Mouse (Mus musculus) MEL (cell line): Measurements from ENCODE around the gene Nkpd1. TPM values are rescaled to one million over a fixed set of nuclear protein-coding genes. Genes with fewer than 3 reads are reported as not detected.
A peak's percentile ranks its signal among the peaks of the same experiment; 100 is the strongest.

Experiments used
- DNase-seq: peaks from one replicate; pipeline ENCODE4 v3.0.0; 2011; ENCODE audit warnings: low read depth, low spot score
- H3K27ac ChIP-seq: 2 replicates; pipeline ENCODE4 v1.5.1; 2012; ENCODE audit warnings: low read depth, mild to moderate bottlenecking, control low read depth, low read length, moderate library complexity; ENCODE audit not compliant: control insufficient read depth
- H3K27me3 ChIP-seq, 2 experiments: fragments of 150-350 bp in 1 of 2; sonication (generic) in 1 of 2; 2 replicates each; pipeline ENCODE4 v1.6.1; 2012; ENCODE audit warnings: low read length in 2 of 2, mild to moderate bottlenecking in 2 of 2, improper control_type of control experiment in 1 of 2, moderate library complexity in 1 of 2; ENCODE audit not compliant: insufficient read depth in 2 of 2, control insufficient read depth in 1 of 2
- H3K36me3 ChIP-seq, 2 experiments: 2 replicates each; pipeline ENCODE4 v1.6.1; 2012 to 2014; ENCODE audit warnings: low read length in 2 of 2, improper control_type of control experiment in 1 of 2, inconsistent platforms in 1 of 2, mild to moderate bottlenecking in 1 of 2; ENCODE audit not compliant: insufficient read depth in 2 of 2, control insufficient read depth in 1 of 2
- H3K4me1 ChIP-seq, 2 experiments: fragments of 150-350 bp in 1 of 2; sonication (generic) in 1 of 2; 2 replicates each; pipeline ENCODE4 v1.6.1; 2012; ENCODE audit warnings: low read length in 2 of 2, improper control_type of control experiment in 1 of 2, mild to moderate bottlenecking in 1 of 2; ENCODE audit not compliant: insufficient read depth in 2 of 2, control insufficient read depth in 1 of 2
- H3K4me3 ChIP-seq, 2 experiments: fragments of 150-350 bp in 1 of 2; sonication (generic) in 1 of 2; 2 replicates each; pipeline ENCODE4 v1.5.1; 2012; ENCODE audit warnings: low read depth in 2 of 2, low read length in 2 of 2, mild to moderate bottlenecking in 2 of 2, moderate library complexity in 2 of 2, control low read depth in 1 of 2, improper control_type of control experiment in 1 of 2; ENCODE audit not compliant: control insufficient read depth in 1 of 2, insufficient read depth in 1 of 2
- H3K79me2 ChIP-seq: 2 replicates; pipeline ENCODE4 v1.6.1; 2012; ENCODE audit warnings: mild to moderate bottlenecking, low read length, moderate library complexity; ENCODE audit not compliant: control insufficient read depth, poor library complexity, insufficient read depth
- H3K9ac ChIP-seq: 2 replicates; pipeline ENCODE4 v1.6.1; 2012; ENCODE audit warnings: low read depth, mild to moderate bottlenecking, control low read depth, low read length, moderate library complexity; ENCODE audit not compliant: control insufficient read depth, poor library complexity, severe bottlenecking
- H3K9me3 ChIP-seq: fragments of 150-350 bp; sonication (generic); replicated peaks from 2 replicates; pipeline ENCODE4 v1.6.1; 2012; ENCODE audit warnings: mild to moderate bottlenecking, low read length, improper control_type of control experiment, moderate library complexity; ENCODE audit not compliant: insufficient read depth
- BHLHE40 ChIP-seq: IDR thresholded peaks from 2 replicates; pipeline ENCODE4 v1.6.1; 2012; ENCODE audit warnings: low read depth, mild to moderate bottlenecking, inconsistent platforms, low read length, improper control_type of control experiment, borderline replicate concordance
- CHD2 ChIP-seq: IDR thresholded peaks from 2 replicates; pipeline ENCODE4 v1.6.1; 2011; ENCODE audit warnings: low read length, improper control_type of control experiment
- CTCF ChIP-seq, 3 experiments: IDR thresholded peaks in 2 of 3; conservative IDR thresholded peaks in 1 of 3; 2 replicates each; pipeline ENCODE4 v1.5.1; 2011 to 2012; ENCODE audit warnings: low read length in 3 of 3, low read depth in 2 of 3, mild to moderate bottlenecking in 2 of 3, improper control_type of control experiment in 1 of 3, inconsistent platforms in 1 of 3, mixed read lengths in 1 of 3, moderate library complexity in 1 of 3; ENCODE audit not compliant: control insufficient read depth in 1 of 3, insufficient read depth in 1 of 3, poor library complexity in 1 of 3, severe bottlenecking in 1 of 3
- ETS1 ChIP-seq: IDR thresholded peaks from 2 replicates; pipeline ENCODE4 v1.6.1; 2012; ENCODE audit warnings: low read depth, mild to moderate bottlenecking, inconsistent platforms, low read length, improper control_type of control experiment, moderate library complexity
- GABPA ChIP-seq: IDR thresholded peaks from 2 replicates; pipeline ENCODE4 v1.6.1; 2012; ENCODE audit warnings: low read depth, mild to moderate bottlenecking, inconsistent platforms, low read length, improper control_type of control experiment, moderate library complexity
- HCFC1 ChIP-seq: IDR thresholded peaks from 2 replicates; pipeline ENCODE4 v1.6.1; 2012; ENCODE audit warnings: low read depth, mild to moderate bottlenecking, inconsistent platforms, low read length, improper control_type of control experiment, moderate library complexity
- KAT2A ChIP-seq: conservative IDR thresholded peaks from 2 replicates; pipeline ENCODE4 v1.6.1; 2012; ENCODE audit warnings: low read depth, low read length, improper control_type of control experiment, inconsistent platforms
- MAX ChIP-seq: IDR thresholded peaks from 2 replicates; pipeline ENCODE4 v1.6.1; 2011; ENCODE audit warnings: low read length, improper control_type of control experiment
- MAZ ChIP-seq: IDR thresholded peaks from 2 replicates; pipeline ENCODE4 v1.6.1; 2012; ENCODE audit warnings: low read depth, mild to moderate bottlenecking, inconsistent platforms, low read length, improper control_type of control experiment
- MXI1 ChIP-seq: IDR thresholded peaks from 2 replicates; pipeline ENCODE4 v1.6.1; 2011; ENCODE audit warnings: mild to moderate bottlenecking, low read depth, low read length, improper control_type of control experiment
- MYB ChIP-seq: IDR thresholded peaks from 2 replicates; pipeline ENCODE4 v1.6.1; 2011; ENCODE audit warnings: mild to moderate bottlenecking, low read depth, low read length, improper control_type of control experiment
- MYC ChIP-seq: IDR thresholded peaks from 2 replicates; pipeline ENCODE4 v1.6.1; 2011; ENCODE audit warnings: low read depth, mild to moderate bottlenecking, low read length, improper control_type of control experiment, moderate library complexity
- NELFE ChIP-seq: IDR thresholded peaks from 2 replicates; pipeline ENCODE4 v1.6.1; 2011; ENCODE audit warnings: low read depth, low read length, improper control_type of control experiment
- POLR2AphosphoS5 ChIP-seq: IDR thresholded peaks from 2 replicates; pipeline ENCODE4 v1.6.1; 2012; ENCODE audit warnings: low read depth, borderline replicate concordance, mild to moderate bottlenecking, inconsistent platforms, low read length, moderate library complexity, mixed read lengths
- RAD21 ChIP-seq: IDR thresholded peaks from 2 replicates; pipeline ENCODE4 v1.6.1; 2011; ENCODE audit warnings: mild to moderate bottlenecking, low read depth, low read length, improper control_type of control experiment
- SMC3 ChIP-seq: IDR thresholded peaks from 2 replicates; pipeline ENCODE4 v1.6.1; 2011; ENCODE audit warnings: low read depth, low read length, improper control_type of control experiment
- TCF12 ChIP-seq: IDR thresholded peaks from 2 replicates; pipeline ENCODE4 v1.6.1; 2014; ENCODE audit warnings: low read depth, mild to moderate bottlenecking, inconsistent platforms, low read length, improper control_type of control experiment, moderate library complexity
- UBTF ChIP-seq: IDR thresholded peaks from 2 replicates; pipeline ENCODE4 v1.6.1; 2012; ENCODE audit warnings: low read depth, mild to moderate bottlenecking, inconsistent platforms, low read length, improper control_type of control experiment, moderate library complexity, borderline replicate concordance; ENCODE audit not compliant: insufficient read depth
- USF2 ChIP-seq, 2 experiments: IDR thresholded peaks; 2 replicates each; pipeline ENCODE4 v1.6.1; 2011 to 2012; ENCODE audit warnings: improper control_type of control experiment in 2 of 2, low read length in 2 of 2, borderline replicate concordance in 1 of 2, inconsistent platforms in 1 of 2, low read depth in 1 of 2, mild to moderate bottlenecking in 1 of 2; ENCODE audit not compliant: insufficient read depth in 1 of 2
- ZC3H11A ChIP-seq: IDR thresholded peaks from 2 replicates; pipeline ENCODE4 v1.6.1; 2012; ENCODE audit warnings: low read depth, mild to moderate bottlenecking, inconsistent platforms, low read length, improper control_type of control experiment
- ZMIZ1 ChIP-seq: IDR thresholded peaks from 2 replicates; pipeline ENCODE4 v1.6.1; 2012; ENCODE audit warnings: low read depth, mild to moderate bottlenecking, inconsistent platforms, low read length, improper control_type of control experiment, moderate library complexity
- ZNF384 ChIP-seq: IDR thresholded peaks from 2 replicates; pipeline ENCODE4 v1.6.1; 2012; ENCODE audit warnings: low read depth, mild to moderate bottlenecking, inconsistent platforms, low read length, improper control_type of control experiment
- polyA plus RNA-seq, 2 experiments: library from polyadenylated mRNA; stranded (reverse) in 1 of 2; unstranded in 1 of 2; fragments of >175 nt in 1 of 2; fragments of >200 nt in 1 of 2; gene quantifications; 2 replicates each; pipeline versions ENCODE4 v1.2.1 to v1.2.4; 2012; ENCODE audit warnings: low replicate concordance in 2 of 2, low read depth in 1 of 2; ENCODE audit not compliant: insufficient read length in 2 of 2, insufficient read depth in 1 of 2, missing spikeins in 1 of 2
- total RNA-seq: library from RNA; depleted of rRNA; stranded (reverse); fragments of 300-350 nt; gene quantifications from 2 replicates; pipeline ENCODE4 v1.2.3, GENCODE M21; 2012; rRNA removed

Gene Nkpd1
- total RNA-seq (0.07 and 0.35 TPM in 2 replicates), polyA plus RNA-seq (under 1 TPM in 1 of 2 experiments, not detected in 1; 0.33 TPM)

DNA sequence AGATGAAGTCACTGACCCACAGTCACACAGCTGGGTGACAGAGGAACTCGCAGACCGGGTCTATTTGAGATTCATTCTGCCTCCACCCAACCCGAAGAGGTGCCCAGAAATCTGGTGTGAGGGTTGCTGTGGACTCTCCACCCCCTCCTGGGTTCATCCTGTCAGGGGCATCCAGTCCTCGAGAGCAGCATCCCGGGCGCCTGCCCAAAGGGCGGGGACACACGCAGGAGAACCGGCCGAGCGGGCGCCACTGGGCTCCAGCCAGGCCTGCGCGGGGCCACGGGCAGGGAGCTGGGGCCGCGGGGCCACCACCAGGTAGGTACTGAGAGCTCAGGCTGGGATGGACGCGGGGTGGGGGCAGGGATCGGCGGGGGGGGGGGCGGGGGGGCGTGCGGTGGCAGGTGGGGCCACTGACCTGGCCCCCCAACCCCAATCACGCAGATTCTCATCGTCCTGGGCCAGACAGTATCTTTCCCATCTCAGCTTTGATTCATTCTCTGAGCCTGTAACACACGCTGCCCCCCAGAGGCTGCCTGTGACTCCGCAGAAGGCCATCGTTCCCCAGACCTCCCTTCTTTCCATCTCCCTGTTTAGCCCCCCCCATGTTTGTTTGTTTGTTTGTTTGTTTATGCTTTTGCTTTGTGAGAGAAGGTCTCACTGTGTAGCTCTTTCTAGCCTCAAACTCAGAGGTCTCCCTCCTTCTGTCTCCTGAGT, at the start of gene Nkpd1:
Gene Nkpd1, plus strand, starts transcription at position 187 of the 714 bp plus-strand sequence.
- Histone ChIP-seq H3K27me3 (no peaks in the 10 kb centered on the region), H3K27ac (no peak within 1 kb of the TSS), H3K36me3 (no peaks in the 10 kb centered on the region), H3K9ac (no peak within 1 kb of the TSS), H3K9me3 (no peaks in the 10 kb centered on the region), H3K4me1 (peaks cover 0 to 4% of the 10 kb centered on the region in 2 experiments; a peak in 2 of 4 replicates), H3K79me2 (peaks cover 2% of the 10 kb centered on the region; the same call in 1 of the 2 replicates), H3K4me3 (no peak within 1 kb of the TSS)
- TF ChIP-seq CTCF (IDR thresholded peaks at IDR 0.05 in 2 of 3, conservative IDR thresholded peaks at IDR 0.05 in 1 of 3; ENCODE audit: control insufficient read depth in 1 of 3, insufficient read depth in 1 of 3, low read depth in 2 of 3, low read length in 3 of 3, poor library complexity in 1 of 3, severe bottlenecking in 1 of 3): peak; percentile 43 to 77 (median 60)
- TF ChIP-seq SMC3: peak; percentile 36; the same call in 1 of the 2 replicates
- no peak for TF ChIP-seq TCF12
- no peak for TF ChIP-seq HCFC1
- peak; percentile 15 for TF ChIP-seq RAD21
- peak; percentile 23 for DNase-seq

- Histone ChIP-seq H3K36me3 (no peaks in the 10 kb centered on the region), H3K9me3 (no peaks in the 10 kb centered on the region), H3K4me1 (no peaks in the 10 kb centered on the region; a peak in 1 of 4 replicates), H3K9ac (no peak overlapping the region), H3K79me2 (no peaks in the 10 kb centered on the region), H3K4me3 (no peak overlapping the region), H3K27me3 (no peaks in the 10 kb centered on the region), H3K27ac (no peak overlapping the region)
- DNase-seq: no peak
- no peak for TF ChIP-seq UBTF
- no peak for TF ChIP-seq MYB
- no peak for TF ChIP-seq MAX
- TF ChIP-seq MAZ: no peak
- TF ChIP-seq CTCF (IDR thresholded peaks at IDR 0.05 in 2 of 3, conservative IDR thresholded peaks at IDR 0.05 in 1 of 3; ENCODE audit: control insufficient read depth in 1 of 3, insufficient read depth in 1 of 3, low read depth in 2 of 3, low read length in 3 of 3, poor library complexity in 1 of 3, severe bottlenecking in 1 of 3): no peak
- no peak for TF ChIP-seq ETS1
- TF ChIP-seq ZC3H11A: no peak
- no peak for TF ChIP-seq MYC
- TF ChIP-seq CHD2: no peak
- no peak for TF ChIP-seq NELFE
- TF ChIP-seq KAT2A: no peak
- TF ChIP-seq POLR2AphosphoS5: no peak
- TF ChIP-seq HCFC1: no peak
- TF ChIP-seq ZNF384: no peak
- TF ChIP-seq BHLHE40: no peak
- TF ChIP-seq RAD21: no peak
- no peak for TF ChIP-seq USF2 (IDR thresholded peaks at IDR 0.05; ENCODE audit: borderline replicate concordance in 1 of 2, insufficient read depth in 1 of 2, low read depth in 1 of 2, low read length in 2 of 2)
- TF ChIP-seq GABPA: no peak
- no peak for TF ChIP-seq MXI1
- TF ChIP-seq ZMIZ1: no peak
These were observed 49.4 kb upstream of the Nkpd1 start for GRCm38 (mm10) chr7:19468279-19468678.
